Mouse (Mus musculus) liver, postnatal 0 days (tissue): ENCODE results near the gene Ptprcap.

Source experiments
- CTCF ChIP-seq: sonication (generic); IDR thresholded peaks from 2 replicates; pipeline ENCODE4 v1.5.1; 2016; ENCODE audit warnings: antibody characterized with exemption, low read depth
- EP300 ChIP-seq: IDR thresholded peaks from 2 replicates; pipeline ENCODE4 v1.6.1; 2016; ENCODE audit warnings: antibody characterized with exemption, low read depth, mild to moderate bottlenecking

DNA sequence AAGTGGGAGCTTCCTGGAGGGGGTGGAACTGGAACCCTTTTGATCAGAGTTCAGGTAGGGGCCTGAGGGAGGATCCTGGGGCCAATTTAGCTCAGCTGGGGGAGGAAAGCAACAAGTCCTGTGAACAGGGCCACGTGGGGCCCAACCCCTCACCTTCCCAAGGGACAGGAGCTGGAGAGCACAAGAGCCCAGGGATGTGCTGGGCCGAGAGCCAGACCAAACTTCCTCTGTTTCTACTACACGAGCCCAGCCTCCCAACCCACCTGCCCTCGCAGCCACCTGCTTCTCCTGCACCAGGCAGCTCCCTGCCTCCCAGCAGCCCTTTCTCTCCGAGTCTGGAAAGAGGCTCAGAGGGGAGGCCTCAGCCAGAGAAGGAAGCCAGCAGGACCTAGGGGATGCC lies 43.1 kb downstream of the Ptprcap start:
- no peak for TF ChIP-seq EP300
- no peak for TF ChIP-seq CTCF
